Mouse (Mus musculus): ENCODE measurements around the gene Shisa9.

DNA sequence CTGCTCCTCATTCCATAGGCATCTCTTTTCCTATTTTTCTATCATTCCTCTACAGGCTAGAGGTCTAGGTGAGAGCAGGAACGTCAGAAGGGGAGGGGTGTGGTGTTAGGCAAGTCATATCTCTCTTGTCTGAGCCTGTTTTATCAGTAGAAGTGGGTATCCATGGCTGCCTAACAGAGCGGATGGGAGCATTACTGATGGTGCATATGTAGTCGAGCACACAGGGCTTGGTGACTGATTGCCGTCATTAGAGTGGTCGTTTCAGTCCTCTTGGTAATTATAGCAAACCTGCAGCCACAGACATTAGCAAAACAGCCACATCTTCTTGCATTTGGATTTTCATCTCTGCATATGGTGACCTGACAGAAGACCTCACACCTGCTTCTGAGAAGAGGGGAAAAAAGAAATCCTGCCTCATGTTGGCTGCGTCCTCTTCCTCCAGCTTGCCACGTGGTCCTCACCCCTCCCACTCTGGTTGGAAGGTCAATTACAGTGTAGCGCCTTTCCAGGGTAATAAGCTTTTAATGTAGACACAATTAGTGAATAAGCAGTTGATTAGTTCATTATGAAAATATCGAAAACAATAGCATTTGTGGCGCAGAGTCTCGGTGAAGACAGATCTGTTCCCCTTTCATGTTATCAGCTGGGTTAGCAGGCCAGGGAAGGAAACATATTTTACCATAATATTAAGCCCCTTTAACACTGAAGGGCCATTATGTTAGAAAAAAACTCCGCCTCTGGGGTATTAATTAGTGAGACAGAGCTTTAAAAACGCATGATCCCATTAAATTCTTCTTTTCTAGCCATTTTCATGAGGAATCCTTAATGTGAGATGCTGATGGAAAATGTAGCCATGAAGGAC lies 233.6 kb downstream of the Shisa9 start:
- no peak for TF ChIP-seq CTCF (IDR thresholded peaks at IDR 0.05; ENCODE audit: borderline replicate concordance, insufficient read depth, low read depth, low read length)
- no peak for TF ChIP-seq POLR2A (IDR thresholded peaks at IDR 0.05; ENCODE audit: borderline replicate concordance, insufficient read depth, low read length)

Measured in cerebellum, adult 2 months (tissue).